Mouse (Mus musculus) heart, embryonic 11.5 days (tissue): ENCODE measurements at regions not wholly inside any gene's neighbourhood (a gene's known extent, or its start where the extent isn't known, plus 50 kb on each side); places are given as distances from the start of the nearest gene placed in this dataset.

Source experiments
- ATAC-seq: fragments of 200-750 bp; cut with Nextera tagmentation; replicated peaks from 2 replicates; pipeline ENCODE4 v1.8.0; 2017; ENCODE audit warnings: moderate library complexity; ENCODE audit not compliant: insufficient number of reproducible peaks, low FRiP score, low TSS enrichment
- H3K27ac ChIP-seq: fragments of 300-500 bp; sonication (generic); 2 replicates; pipeline ENCODE4 v1.5.1; 2014; ENCODE audit warnings: mild to moderate bottlenecking, low read depth, low read length
- H3K27me3 ChIP-seq: fragments of 300-500 bp; sonication (generic); 2 replicates; pipeline ENCODE4 v1.6.1; 2014; ENCODE audit warnings: mild to moderate bottlenecking, low read length, mixed read lengths; ENCODE audit not compliant: control insufficient read depth, insufficient read depth
- H3K36me3 ChIP-seq: fragments of 300-500 bp; sonication (generic); 2 replicates; pipeline ENCODE4 v1.6.1; 2014; ENCODE audit warnings: mild to moderate bottlenecking, low read length, moderate library complexity, mixed read lengths; ENCODE audit not compliant: control insufficient read depth, insufficient read depth
- H3K4me1 ChIP-seq: fragments of 300-500 bp; sonication (generic); 2 replicates; pipeline ENCODE4 v1.6.1; 2014; ENCODE audit warnings: low read length; ENCODE audit not compliant: control insufficient read depth, insufficient read depth
- H3K4me2 ChIP-seq: fragments of 300-500 bp; sonication (generic); 2 replicates; pipeline ENCODE4 v1.6.1; 2014; ENCODE audit warnings: mild to moderate bottlenecking, moderate library complexity
- H3K4me3 ChIP-seq: fragments of 300-500 bp; sonication (generic); 2 replicates; pipeline ENCODE4 v1.5.1; 2014; ENCODE audit warnings: low read depth, low read length
- H3K9ac ChIP-seq: fragments of 300-500 bp; sonication (generic); 2 replicates; pipeline ENCODE4 v1.6.1; 2014; ENCODE audit warnings: mild to moderate bottlenecking, low read depth, low read length, moderate library complexity
- H3K9me3 ChIP-seq: fragments of 300-500 bp; sonication (generic); replicated peaks from 2 replicates; pipeline ENCODE4 v1.6.1; 2016; ENCODE audit warnings: low read length; ENCODE audit not compliant: control insufficient read depth
- WGBS: fragments of 180-500 bp; shearing (Covaris S2); extraction: QIAGEN DNeasy Blood & Tissue Kit; methylation state at CpG from one replicate; pipeline ENCODE4 v1.1.7; 2014; ENCODE audit not compliant: insufficient replicate concordance; 5-methylcytosine and 5-hydroxymethylcytosine counted together

DNA sequence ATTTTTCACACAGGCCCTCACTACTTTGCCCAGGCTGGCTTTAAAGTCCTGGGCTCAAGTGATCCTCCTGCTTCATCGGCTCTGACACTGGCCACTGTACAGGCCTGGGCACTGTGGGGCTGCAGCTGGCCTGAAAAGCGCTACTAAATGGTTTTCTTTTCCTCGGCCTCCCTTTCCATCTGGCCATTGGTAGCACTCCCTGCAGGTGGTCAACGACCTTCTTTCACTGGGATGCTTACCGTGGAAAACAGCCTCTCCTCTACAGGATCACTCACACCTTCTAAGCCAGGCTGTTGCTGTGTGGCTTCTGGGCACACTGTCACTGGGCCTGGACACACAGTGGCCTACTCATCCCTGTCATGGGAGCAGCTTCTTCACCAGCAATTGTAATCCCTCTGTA is 298.5 kb upstream of the 4930535I16Rik start:
- ATAC-seq = no peak
- Histone ChIP-seq H3K36me3 (no peaks in the 10 kb centered on the region), H3K4me3 (no peak overlapping the region), H3K4me1 (no peaks in the 10 kb centered on the region), H3K27ac (no peak overlapping the region), H3K9ac (no peak overlapping the region), H3K4me2 (no peak overlapping the region), H3K27me3 (no peaks in the 10 kb centered on the region), H3K9me3 (no peaks in the 10 kb centered on the region)
- 42% methylated on average over 5 of the region's 5 CpGs for WGBS

DNA sequence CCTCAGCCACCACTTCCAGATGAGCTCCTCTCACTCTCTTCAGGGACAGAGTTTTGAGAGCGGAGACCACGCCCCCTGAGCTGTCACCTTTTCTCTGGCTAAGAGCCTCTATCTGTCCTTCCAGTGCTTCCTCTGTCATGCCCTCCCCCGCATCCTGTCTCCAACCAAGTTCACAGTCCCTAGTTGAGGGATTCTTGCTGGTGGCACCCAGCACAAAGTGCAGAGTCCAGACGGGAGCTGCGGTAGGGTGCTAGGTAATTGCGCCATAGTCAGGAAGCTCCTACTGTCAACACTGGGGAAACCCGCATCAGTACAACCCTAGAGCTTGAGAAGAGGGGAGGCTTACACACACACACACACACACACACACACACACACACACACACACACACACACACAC is 297.3 kb upstream of the 4930535I16Rik start:
- H3K4me3 ChIP-seq = no peak overlapping the region
- 63% methylated on average over 7 of the region's 7 CpGs for WGBS
- no peaks in the 10 kb centered on the region for H3K4me1 ChIP-seq
- no peaks in the 10 kb centered on the region for H3K9me3 ChIP-seq
- H3K4me2 ChIP-seq = no peak overlapping the region
- no peaks in the 10 kb centered on the region for H3K36me3 ChIP-seq
- no peak overlapping the region for H3K27ac ChIP-seq
- no peak for ATAC-seq
- H3K9ac ChIP-seq = no peak overlapping the region
- no peaks in the 10 kb centered on the region for H3K27me3 ChIP-seq

DNA sequence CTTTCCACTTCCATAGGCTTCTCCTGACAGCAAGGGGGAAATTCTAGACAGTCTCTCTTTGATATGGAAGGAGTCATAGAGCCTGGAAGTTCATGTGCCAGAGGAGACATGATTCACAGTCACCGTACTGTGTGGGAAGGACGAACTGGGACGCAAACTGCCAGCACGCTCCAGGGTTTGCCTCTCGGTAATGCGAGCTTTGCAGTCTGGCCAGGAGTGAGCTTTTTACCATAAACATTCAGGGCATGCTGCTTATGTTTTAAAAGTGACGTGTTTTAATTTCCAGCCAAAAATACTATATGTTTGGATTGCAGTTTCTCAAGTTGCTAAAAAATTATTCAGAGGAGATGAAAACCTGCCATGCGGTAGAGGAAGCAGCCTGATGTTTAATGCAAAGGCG is 292.3 kb upstream of the 4930535I16Rik start:
- Histone ChIP-seq H3K27ac (no peak overlapping the region), H3K27me3 (no peaks in the 10 kb centered on the region), H3K4me1 (no peaks in the 10 kb centered on the region), H3K9ac (no peak overlapping the region), H3K4me2 (no peak overlapping the region), H3K4me3 (no peak overlapping the region), H3K9me3 (no peaks in the 10 kb centered on the region), H3K36me3 (no peaks in the 10 kb centered on the region)
- 86% methylated on average over 9 of the region's 9 CpGs for WGBS
- no peak for ATAC-seq

DNA sequence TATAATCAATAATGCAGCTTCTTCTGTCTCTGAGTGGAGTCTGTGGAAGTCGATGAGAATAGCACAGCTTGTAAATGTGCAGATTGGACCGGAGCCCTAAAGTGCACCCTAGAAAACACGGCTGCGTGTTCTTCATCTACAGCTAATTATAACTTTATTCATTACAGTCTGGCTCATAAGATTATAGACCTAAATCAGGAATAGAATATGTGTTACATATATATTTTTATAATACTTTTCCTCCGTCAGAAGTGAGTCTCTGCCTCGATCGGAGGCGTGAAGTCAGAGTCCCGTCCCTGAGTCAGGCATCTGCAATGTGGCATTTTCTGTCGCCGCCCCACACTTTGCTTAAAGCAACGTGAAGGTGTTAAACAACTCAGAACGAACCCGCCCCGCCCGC is 288.7 kb upstream of the 4930535I16Rik start:
- Histone ChIP-seq H3K4me3 (no peak overlapping the region), H3K36me3 (no peaks in the 10 kb centered on the region), H3K27me3 (no peaks in the 10 kb centered on the region; the same call in 1 of the 2 replicates), H3K27ac (no peak overlapping the region), H3K9me3 (no peaks in the 10 kb centered on the region), H3K4me1 (no peaks in the 10 kb centered on the region), H3K9ac (no peak overlapping the region), H3K4me2 (no peak overlapping the region)
- WGBS = 78% methylated on average over 16 of the region's 16 CpGs
- no peak for ATAC-seq

DNA sequence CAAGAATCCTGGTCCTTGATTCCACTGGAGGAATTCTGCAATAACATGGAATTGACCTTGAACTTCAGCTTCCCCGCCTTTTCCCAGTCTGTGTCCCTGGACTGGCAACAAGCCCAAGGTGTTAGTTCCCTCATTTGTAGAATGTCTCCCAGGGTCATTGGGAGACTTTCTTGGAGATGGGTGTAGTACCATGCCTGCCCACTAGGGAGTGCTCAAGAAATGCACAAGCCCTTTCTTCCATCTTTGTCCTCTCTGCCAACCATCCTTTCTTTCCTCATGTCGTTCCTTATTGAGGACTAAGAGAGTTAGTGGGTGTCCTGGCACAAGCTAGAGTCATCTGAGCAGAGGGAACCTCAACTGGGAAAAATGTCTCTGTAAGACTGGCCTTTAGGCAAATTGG is 285.9 kb upstream of the 4930535I16Rik start:
- WGBS = 55% methylated on average over 2 of the region's 2 CpGs
- no peak overlapping the region for H3K9ac ChIP-seq
- H3K9me3 ChIP-seq = no peaks in the 10 kb centered on the region
- H3K27ac ChIP-seq = no peak overlapping the region
- H3K4me3 ChIP-seq = no peak overlapping the region
- H3K4me2 ChIP-seq = no peak overlapping the region
- ATAC-seq = no peak
- H3K27me3 ChIP-seq = peaks cover 20% of the 10 kb centered on the region
- no peaks in the 10 kb centered on the region for H3K4me1 ChIP-seq
- no peaks in the 10 kb centered on the region for H3K36me3 ChIP-seq

DNA sequence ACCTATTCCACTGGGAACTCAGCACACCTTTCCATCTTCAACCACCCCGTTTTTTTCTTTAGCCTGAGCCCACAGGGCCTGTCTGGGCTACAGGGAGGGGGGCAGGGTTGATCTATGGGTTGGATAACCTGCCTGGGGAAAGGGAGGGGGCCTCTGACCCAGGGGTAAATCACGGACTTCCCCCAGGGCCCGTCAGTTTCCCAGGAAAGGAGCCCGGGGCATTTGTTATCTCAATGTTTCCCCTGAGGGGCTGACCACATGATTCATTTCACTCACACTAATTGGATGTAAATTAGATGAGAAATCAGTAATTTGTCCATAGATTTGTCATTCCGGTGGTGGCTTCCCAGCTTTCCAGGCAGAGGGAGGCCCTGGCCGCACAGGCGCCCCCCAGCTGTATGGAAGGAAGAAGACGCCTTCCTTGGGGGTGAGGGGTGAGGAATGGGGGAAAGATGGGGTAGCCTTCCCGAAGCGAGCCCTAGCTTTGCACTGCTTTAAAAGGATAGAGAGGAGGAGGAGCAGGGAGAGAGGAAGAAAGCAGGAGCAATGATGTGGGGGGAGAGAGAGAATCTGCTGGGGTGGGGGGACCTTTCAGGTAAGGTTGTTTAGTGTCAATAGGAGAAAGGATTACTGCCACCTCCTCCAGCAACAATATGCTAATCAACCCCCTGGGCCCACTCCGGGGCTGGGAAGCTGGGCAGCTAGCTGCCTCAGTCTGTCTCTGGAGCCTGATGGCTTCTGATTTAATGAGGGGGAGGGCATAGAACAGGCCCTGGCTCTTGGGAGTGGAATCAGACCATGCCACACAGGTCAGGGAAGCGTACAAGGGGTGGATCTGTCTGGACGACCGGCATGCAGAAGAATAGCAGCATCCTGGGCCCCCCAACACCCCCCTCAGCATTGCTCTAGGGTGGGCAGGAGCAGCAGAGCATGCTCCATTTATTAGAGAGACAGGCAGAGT is 282.3 kb upstream of the 4930535I16Rik start:
- H3K4me1 ChIP-seq = no peaks in the 10 kb centered on the region
- no peak overlapping the region for H3K4me3 ChIP-seq
- no peaks in the 10 kb centered on the region for H3K36me3 ChIP-seq
- ATAC-seq = no peak
- peaks cover 42% of the 10 kb centered on the region for H3K27me3 ChIP-seq
- H3K27ac ChIP-seq = no peak overlapping the region
- 16% methylated on average over 14 of the region's 14 CpGs for WGBS
- H3K9ac ChIP-seq = no peak overlapping the region
- no peaks in the 10 kb centered on the region for H3K9me3 ChIP-seq
- H3K4me2 ChIP-seq = no peak overlapping the region

DNA sequence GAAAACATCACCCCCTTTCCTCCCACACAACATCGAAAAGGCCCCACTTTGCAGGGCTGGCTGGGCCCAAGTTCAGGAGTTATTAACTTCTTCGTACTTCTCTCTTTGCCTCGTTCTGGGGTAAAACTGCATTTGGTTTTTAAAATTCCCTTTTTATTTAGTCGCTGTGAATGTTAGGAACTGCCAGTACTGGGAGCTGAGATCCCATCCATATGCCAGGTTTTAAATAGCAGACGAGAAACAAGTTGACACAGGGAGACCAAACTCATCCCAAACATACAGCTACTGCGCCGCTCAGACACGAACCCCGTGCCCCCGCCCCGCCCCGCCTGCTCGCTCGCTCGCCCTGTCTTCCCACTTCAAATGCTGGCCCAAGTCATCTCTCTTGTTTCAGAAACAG is 281.0 kb upstream of the 4930535I16Rik start:
- no peaks in the 10 kb centered on the region for H3K36me3 ChIP-seq
- H3K9ac ChIP-seq = no peak overlapping the region
- ATAC-seq = no peak
- peaks cover 46% of the 10 kb centered on the region for H3K27me3 ChIP-seq
- H3K4me1 ChIP-seq = no peaks in the 10 kb centered on the region
- no peak overlapping the region for H3K27ac ChIP-seq
- 44% methylated on average over 15 of the region's 15 CpGs for WGBS
- no peak overlapping the region for H3K4me2 ChIP-seq
- no peak overlapping the region for H3K4me3 ChIP-seq
- no peaks in the 10 kb centered on the region for H3K9me3 ChIP-seq

DNA sequence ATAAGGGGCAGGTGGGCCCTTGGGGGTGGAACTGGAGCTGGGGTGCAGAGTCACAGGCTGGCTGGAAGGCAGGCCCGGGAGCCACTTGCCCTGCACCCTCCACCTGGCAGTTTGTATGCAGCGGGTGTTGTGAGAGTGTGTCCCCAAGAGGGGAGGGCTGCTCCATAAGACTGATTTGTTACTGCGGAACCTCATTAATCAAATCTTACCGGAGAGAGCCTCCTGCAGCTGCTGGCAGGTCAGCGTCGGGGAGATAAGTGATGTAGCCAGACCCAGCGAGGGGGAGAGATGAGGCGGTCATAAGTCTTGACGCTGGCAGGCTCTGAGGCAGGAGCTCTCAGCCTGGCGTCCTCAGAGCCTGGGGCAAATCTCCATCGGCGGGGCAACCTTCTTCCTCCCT is 278.9 kb upstream of the 4930535I16Rik start:
- H3K4me3 ChIP-seq = no peak overlapping the region
- H3K9me3 ChIP-seq = no peaks in the 10 kb centered on the region
- H3K27ac ChIP-seq = no peak overlapping the region
- ATAC-seq = no peak
- H3K9ac ChIP-seq = no peak overlapping the region
- H3K36me3 ChIP-seq = no peaks in the 10 kb centered on the region
- H3K4me1 ChIP-seq = no peaks in the 10 kb centered on the region
- H3K27me3 ChIP-seq = peaks cover 52% of the 10 kb centered on the region
- H3K4me2 ChIP-seq = no peak overlapping the region
- WGBS = 8% methylated on average over 12 of the region's 12 CpGs
